Mouse (Mus musculus) pancreas, adult 10 weeks (tissue): ENCODE data around the gene Mmp17. TPM values are rescaled to one million over a fixed set of nuclear protein-coding genes. Genes with fewer than 3 reads are reported as not detected.

Experiments used
- polyA plus RNA-seq: library from polyadenylated mRNA; stranded (reverse); fragments of 350-450 nt; fragmentation: Illumina TruSeq; extraction: RNeasy Lipid Tissue Mini Kit (QIAGEN cat#74804); gene quantifications from one replicate; pipeline ENCODE4 v1.2.3, GENCODE M21; 2015; ENCODE audit warnings: low read depth, low replicate concordance; ENCODE audit not compliant: insufficient read depth

Mmp17 gene
- 0.72 TPM for polyA plus RNA-seq

DNA sequence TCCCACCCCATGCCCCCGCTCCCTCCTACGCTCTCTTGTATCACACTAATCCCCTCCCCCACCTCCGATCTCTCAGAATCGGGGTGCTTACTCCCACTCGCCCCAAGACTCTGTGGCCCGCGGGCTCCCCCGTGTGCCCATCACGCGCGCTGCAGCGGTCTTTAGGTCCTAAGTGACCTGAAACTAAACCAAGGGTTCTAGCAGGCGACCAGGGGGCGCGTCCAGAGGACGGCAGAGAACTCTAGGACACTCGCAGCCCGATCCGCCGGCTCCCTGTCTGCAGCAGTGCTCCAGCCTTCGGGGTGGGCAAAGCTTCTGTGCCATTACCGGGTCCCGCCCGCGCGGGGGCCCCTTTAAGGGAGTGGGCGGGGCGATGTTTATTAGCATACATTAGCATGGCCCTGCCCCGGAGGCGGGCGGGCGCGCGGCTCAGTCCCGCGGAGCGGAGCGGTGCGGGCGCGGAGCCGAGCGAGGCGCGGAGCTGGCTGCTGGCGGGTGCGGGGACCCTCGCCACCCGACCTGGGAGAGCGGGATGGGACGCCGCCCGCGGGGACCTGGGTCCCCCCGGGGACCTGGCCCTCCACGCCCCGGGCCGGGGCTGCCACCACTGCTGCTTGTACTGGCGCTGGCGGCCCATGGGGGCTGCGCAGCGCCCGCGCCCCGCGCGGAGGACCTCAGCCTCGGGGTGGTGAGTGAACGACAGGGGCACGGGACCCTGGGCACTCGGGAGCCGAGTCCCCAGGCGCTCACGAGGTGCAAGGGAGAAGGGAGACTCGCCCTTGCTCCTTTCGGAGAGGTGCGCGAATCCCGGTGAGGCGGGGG is at the start of gene Mmp17:
Gene Mmp17, plus strand, starts transcription at position 409 of the 822 bp plus-strand sequence.

Other genes with a start within 250 kb of the Mmp17 start
- 29.0 TPM for gene Sfswap, start 82.9 kb upstream of the Mmp17 start, polyA plus RNA-seq
- gene Zfp11, start 85.9 kb downstream of the Mmp17 start, polyA plus RNA-seq: 0.54 TPM
- gene Sept14, start 124.3 kb downstream of the Mmp17 start, polyA plus RNA-seq: not detected
- gene Mrps17, start 131.3 kb downstream of the Mmp17 start, polyA plus RNA-seq: 34.2 TPM
- 18.0 TPM for gene Nipsnap2, start 140.9 kb downstream of the Mmp17 start, polyA plus RNA-seq
- gene Psph, start 203.3 kb downstream of the Mmp17 start, polyA plus RNA-seq: 2.6 TPM